Mouse (Mus musculus) hindbrain, embryonic 15.5 days (tissue): ENCODE measurements around the gene Olfr159. TPM values are rescaled to one million over a fixed set of nuclear protein-coding genes. Genes with fewer than 3 reads are reported as not detected.

ENCODE experiments used
- ATAC-seq: fragments of 200-750 bp; cut with Nextera tagmentation; 2 replicates; pipeline ENCODE4 v1.8.0; 2017; ENCODE audit warnings: low read depth, moderate number of reproducible peaks, moderate TSS enrichment; ENCODE audit not compliant: low FRiP score
- H3K27ac ChIP-seq: fragments of 300-500 bp; sonication (generic); replicated peaks from 2 replicates; pipeline ENCODE4 v1.5.1; 2015; ENCODE audit warnings: mild to moderate bottlenecking, inconsistent platforms
- H3K27me3 ChIP-seq: fragments of 300-500 bp; sonication (generic); 2 replicates; pipeline ENCODE4 v1.6.1; 2015; ENCODE audit warnings: control low read depth, inconsistent platforms
- H3K36me3 ChIP-seq: fragments of 300-500 bp; sonication (generic); 2 replicates; pipeline ENCODE4 v1.6.1; 2015; ENCODE audit warnings: control low read depth, inconsistent platforms
- H3K4me1 ChIP-seq: fragments of 300-500 bp; sonication (generic); replicated peaks from 2 replicates; pipeline ENCODE4 v1.6.1; 2015; ENCODE audit warnings: control low read depth, inconsistent platforms
- H3K4me2 ChIP-seq: fragments of 300-500 bp; sonication (generic); 2 replicates; pipeline ENCODE4 v1.6.1; 2015; ENCODE audit warnings: moderate library complexity, mild to moderate bottlenecking, inconsistent platforms
- H3K4me3 ChIP-seq: fragments of 300-500 bp; sonication (generic); 2 replicates; pipeline ENCODE4 v1.5.1; 2015; ENCODE audit warnings: mild to moderate bottlenecking, inconsistent platforms
- H3K9ac ChIP-seq: fragments of 300-500 bp; sonication (generic); 2 replicates; pipeline ENCODE4 v1.6.1; 2015; ENCODE audit warnings: inconsistent platforms
- H3K9me3 ChIP-seq: fragments of 300-500 bp; sonication (generic); 2 replicates; pipeline ENCODE4 v1.6.1; 2016; ENCODE audit warnings: control low read depth, inconsistent platforms
- WGBS: fragments of 180-500 bp; shearing (Covaris S2); methylation state at CpG from one replicate; pipeline ENCODE4 v1.1.7; 2015; 5-methylcytosine and 5-hydroxymethylcytosine counted together
- polyA plus RNA-seq: library from polyadenylated mRNA; unstranded; fragments of >200 nt; fragmentation: Nextera tagmentation; extraction: Ambion mirVana; gene quantifications from 2 replicates; pipeline ENCODE4 v1.2.1, GENCODE M21; 2015

Olfr159 gene
- polyA plus RNA-seq, 1 experiment from 2014 or later, result not detected

DNA sequence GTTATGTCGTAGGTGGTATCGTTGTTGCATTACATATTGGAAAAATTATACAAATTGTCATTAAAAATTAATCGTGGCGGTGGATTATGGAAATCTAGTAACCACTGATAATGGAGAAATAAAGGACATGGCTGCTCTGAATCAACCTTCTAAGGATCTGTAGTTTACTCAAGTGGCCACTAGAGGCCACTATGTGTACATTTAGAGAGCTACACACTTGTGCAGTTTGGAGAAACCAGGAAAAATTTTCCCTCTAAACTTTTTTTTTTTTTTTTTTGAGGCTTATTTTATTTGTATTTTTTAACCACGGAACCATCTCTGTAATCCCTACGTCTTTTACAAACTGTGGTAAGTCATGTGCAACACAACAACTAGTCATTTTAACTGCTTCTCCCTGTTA is 25.6 kb downstream of the Olfr159 start:
- ATAC-seq, result no peak
- WGBS, result 15% methylated on average over 6 of the region's 6 CpGs

DNA sequence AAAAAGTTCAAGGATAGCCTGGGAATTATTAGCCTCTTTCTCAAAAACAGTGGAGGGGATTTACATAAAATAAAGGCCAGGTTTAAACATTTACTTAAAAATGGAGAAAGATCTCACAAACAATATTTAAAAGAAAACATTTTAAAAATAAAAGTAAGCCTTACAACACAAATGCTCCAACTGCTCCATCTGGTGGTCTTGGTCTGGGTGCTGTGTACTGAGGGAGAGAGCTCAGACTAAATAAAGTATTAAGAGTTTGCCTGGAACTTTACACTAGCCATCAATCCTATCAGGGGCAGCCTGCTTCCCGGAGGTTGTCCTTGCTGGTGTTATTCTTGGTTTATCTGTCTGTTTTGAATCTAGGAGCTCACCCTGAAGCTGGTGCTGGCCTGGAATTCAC is 27.7 kb downstream of the Olfr159 start:
- no peak for ATAC-seq
- 66% methylated on average over 1 of the region's 1 CpGs for WGBS
- H3K9me3 ChIP-seq, result no peaks in the 10 kb centered on the region

More for the DNA sequence above, 25.6 kb downstream of the Olfr159 start:
- H3K4me1 ChIP-seq, result no peaks in the 10 kb centered on the region
- H3K9ac ChIP-seq, result no peak overlapping the region
- H3K4me3 ChIP-seq, result no peak overlapping the region
- H3K36me3 ChIP-seq, result no peaks in the 10 kb centered on the region
- no peak overlapping the region for H3K4me2 ChIP-seq
- H3K27me3 ChIP-seq, result no peaks in the 10 kb centered on the region
- H3K9me3 ChIP-seq, result no peaks in the 10 kb centered on the region
- H3K27ac ChIP-seq, result no peak overlapping the region

DNA sequence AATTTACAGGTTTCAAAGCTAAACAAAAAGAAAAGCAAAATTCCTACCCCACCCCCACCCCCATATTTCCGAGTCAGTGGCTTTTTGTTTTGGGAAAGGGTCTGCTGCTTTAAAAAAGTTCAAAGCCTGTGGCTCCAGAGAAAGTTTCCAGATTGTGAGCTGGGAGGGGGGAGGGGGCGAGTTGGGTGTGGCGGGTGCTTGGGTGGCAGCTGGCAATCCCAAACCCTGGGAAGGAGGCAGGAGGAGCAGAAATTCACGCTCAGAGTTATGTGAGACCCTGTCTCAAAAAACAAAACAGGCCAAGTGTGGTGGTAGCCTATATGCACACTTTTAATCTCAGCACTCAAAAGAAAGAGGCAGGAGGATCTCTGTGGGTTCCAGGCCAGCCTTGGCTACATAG is 28.2 kb downstream of the Olfr159 start:
- WGBS, result 29% methylated on average over 4 of the region's 4 CpGs
- Histone ChIP-seq H3K27ac (no peak overlapping the region), H3K4me3 (no peak overlapping the region), H3K9me3 (no peaks in the 10 kb centered on the region), H3K27me3 (no peaks in the 10 kb centered on the region), H3K4me1 (no peaks in the 10 kb centered on the region), H3K4me2 (no peak overlapping the region), H3K36me3 (no peaks in the 10 kb centered on the region), H3K9ac (no peak overlapping the region)
- no peak for ATAC-seq

More for the DNA sequence above, 27.7 kb downstream of the Olfr159 start:
- H3K4me3 ChIP-seq, result no peak overlapping the region
- no peak overlapping the region for H3K27ac ChIP-seq
- no peaks in the 10 kb centered on the region for H3K27me3 ChIP-seq
- no peaks in the 10 kb centered on the region for H3K36me3 ChIP-seq
- H3K9ac ChIP-seq, result no peak overlapping the region
- H3K4me1 ChIP-seq, result no peaks in the 10 kb centered on the region
- H3K4me2 ChIP-seq, result no peak overlapping the region

DNA sequence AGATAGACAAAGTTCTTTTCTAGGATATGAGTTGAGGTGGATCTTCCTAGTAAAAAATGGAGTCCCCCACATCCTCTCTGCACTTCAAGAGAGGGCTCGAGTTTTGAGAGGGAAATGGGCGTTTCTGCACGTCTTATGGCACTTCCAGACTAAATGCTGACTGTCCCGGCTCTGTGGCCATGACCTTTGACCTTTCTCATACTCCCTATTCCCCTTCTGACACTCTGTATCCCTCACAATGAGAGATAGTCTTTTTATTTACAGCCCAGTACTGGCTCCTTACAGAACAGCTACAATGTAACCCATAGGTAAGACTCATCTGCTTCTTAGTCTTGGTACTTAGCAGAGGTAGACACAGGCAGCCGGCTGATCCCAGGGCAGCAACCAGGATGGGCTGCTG is 29.3 kb downstream of the Olfr159 start:
- Histone ChIP-seq H3K27ac (no peak overlapping the region), H3K9me3 (no peaks in the 10 kb centered on the region), H3K27me3 (no peaks in the 10 kb centered on the region), H3K9ac (no peak overlapping the region), H3K36me3 (no peaks in the 10 kb centered on the region), H3K4me1 (no peaks in the 10 kb centered on the region), H3K4me3 (no peak overlapping the region), H3K4me2 (no peak overlapping the region)
- WGBS, result 65% methylated on average over 5 of the region's 5 CpGs
- ATAC-seq, result no peak

DNA sequence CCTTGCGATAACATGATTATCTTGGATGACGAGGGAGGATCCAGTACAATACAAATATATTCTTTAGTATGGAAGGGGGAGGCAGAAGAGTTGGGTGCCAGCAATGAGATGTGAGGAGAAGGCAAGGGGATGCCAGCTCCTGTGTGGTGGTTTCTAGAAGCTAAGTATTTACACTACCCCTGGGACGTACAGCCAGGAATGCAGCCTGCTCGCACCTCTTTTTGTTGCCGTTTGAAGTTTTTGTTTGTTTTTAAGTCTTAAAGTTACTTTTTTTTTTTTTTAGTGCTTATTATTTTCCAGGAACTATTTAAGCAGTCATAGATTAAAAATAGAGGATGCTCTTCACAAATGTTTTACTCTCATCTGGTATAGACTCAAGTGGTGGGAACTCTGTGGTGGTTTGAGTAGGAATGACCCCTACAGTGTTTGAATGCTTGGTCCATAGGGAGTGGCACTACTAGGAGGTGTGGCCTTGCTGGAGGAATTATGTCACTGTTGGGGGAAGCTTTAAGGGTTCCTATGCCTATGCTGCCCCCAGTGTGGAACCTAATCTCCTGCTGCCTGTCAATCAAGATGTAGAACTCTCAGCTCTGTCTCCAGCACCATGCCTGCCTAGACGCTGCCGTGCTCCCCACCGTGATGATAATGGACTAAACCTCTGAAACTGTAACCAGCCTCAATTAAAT is 31.7 kb downstream of the Olfr159 start:
- no peaks in the 10 kb centered on the region for H3K4me1 ChIP-seq
- no peak overlapping the region for H3K4me3 ChIP-seq
- H3K9ac ChIP-seq, result no peak overlapping the region
- no peaks in the 10 kb centered on the region for H3K36me3 ChIP-seq
- whole genome bisulfite sequencing, result 76% methylated on average over 8 of the region's 8 CpGs
- H3K27me3 ChIP-seq, result no peaks in the 10 kb centered on the region
- H3K27ac ChIP-seq, result no peak overlapping the region
- H3K4me2 ChIP-seq, result no peak overlapping the region
- ATAC-seq, result no peak
- H3K9me3 ChIP-seq, result no peaks in the 10 kb centered on the region

DNA sequence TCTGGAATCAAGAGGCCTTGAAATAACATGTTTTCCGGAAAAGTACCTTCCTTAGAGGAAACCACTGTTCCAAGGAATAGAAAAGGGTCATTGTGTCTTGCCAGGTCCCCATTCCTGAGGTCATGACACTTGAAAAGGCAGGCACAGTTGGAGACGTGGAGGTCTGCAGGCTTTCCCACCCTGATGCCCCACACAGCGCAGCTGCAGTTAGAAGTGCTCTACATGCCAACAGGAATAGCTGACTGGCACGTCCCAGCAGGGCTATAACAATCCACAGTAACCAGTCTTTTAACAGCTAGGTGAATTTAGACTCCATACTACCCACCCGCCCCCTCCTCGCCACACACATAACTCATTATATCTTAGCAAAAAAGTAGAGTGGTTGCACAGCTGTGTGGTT is 33.7 kb downstream of the Olfr159 start:
- no peaks in the 10 kb centered on the region for H3K9me3 ChIP-seq
- H3K36me3 ChIP-seq, result no peaks in the 10 kb centered on the region
- no peak for ATAC-seq

DNA sequence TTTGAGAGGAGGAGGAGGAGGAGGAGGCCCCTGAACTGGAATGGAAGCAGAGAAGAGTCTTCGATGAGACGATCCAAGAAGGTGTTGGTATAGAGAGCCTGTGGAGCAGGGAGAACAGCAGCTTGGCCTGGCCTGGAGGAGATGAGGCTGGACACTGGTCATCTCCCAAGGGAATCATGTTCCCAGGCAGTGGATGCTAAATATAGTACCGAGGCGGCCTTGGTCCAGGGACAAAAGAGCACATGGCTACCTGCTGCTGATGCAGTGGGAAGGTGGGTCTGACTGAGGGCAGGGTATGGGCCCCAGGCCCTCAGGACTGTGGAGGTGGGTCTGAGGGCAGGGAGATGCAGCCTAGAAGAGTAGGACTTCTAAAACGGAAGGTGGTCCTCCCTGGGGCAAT is 37.6 kb downstream of the Olfr159 start:
- Histone ChIP-seq H3K4me2 (no peak overlapping the region), H3K27ac (no peak overlapping the region), H3K4me1 (no peaks in the 10 kb centered on the region), H3K9ac (no peak overlapping the region), H3K4me3 (no peak overlapping the region), H3K36me3 (no peaks in the 10 kb centered on the region), H3K9me3 (no peaks in the 10 kb centered on the region), H3K27me3 (no peaks in the 10 kb centered on the region)
- no peak for ATAC-seq
- 87% methylated on average over 5 of the region's 5 CpGs for WGBS

More for the DNA sequence above, 33.7 kb downstream of the Olfr159 start:
- Histone ChIP-seq H3K4me2 (no peak overlapping the region), H3K27ac (no peak overlapping the region), H3K9ac (no peak overlapping the region), H3K27me3 (no peaks in the 10 kb centered on the region), H3K4me3 (no peak overlapping the region), H3K4me1 (no peaks in the 10 kb centered on the region)
- WGBS, result 58% methylated on average over 6 of the region's 6 CpGs

DNA sequence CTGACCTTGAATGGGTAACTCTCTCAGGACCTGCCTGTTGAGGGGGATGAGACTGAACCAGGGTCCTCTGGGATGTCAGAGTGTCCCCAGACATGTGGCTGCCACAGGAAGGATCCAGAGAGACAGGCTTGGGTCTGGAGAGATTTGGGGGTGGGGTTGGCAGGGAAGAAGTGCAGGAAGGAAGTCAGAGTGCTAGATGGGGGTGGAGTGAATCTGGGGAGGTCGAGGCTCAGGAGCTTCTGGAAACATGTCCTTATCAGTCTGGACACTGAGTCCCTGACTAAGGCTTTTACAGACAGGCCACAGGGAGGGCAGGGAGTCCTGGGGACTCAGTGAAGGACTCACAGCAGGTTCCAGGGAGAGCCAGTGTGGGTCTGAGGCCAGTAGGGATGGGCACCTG is 38.6 kb downstream of the Olfr159 start:
- 43% methylated on average over 1 of the region's 1 CpGs for WGBS
- H3K4me1 ChIP-seq, result no peaks in the 10 kb centered on the region
- no peak overlapping the region for H3K4me2 ChIP-seq

DNA sequence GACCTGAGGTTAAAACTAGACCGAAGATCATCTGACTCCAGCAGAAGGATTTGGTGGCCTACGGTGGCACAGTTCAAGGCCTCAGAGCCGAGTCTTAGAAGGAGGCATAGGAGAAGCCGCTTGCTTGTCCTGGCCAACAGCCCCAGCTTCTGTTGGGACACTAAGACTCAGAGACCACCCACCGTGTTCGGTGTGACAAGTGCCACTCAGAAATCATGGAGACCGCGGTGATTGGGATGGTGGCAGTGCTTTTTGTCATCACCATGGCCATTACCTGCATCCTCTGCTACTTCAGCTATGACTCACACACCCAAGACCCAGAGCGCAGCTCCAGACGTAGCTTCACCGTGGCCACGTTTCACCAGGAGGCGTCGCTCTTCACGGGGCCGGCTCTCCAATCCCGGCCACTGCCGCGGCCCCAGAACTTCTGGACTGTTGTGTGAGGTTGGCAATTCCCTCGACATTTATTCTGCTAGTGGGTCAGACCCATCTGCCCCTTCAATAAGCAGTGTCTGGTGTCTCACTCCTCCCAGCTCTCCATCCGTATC is 40.0 kb downstream of the Olfr159 start:
- WGBS, result 80% methylated on average over 21 of the region's 21 CpGs
- Histone ChIP-seq H3K27ac (no peak overlapping the region), H3K9me3 (no peaks in the 10 kb centered on the region), H3K27me3 (no peaks in the 10 kb centered on the region), H3K4me2 (no peak overlapping the region), H3K4me1 (no peaks in the 10 kb centered on the region), H3K36me3 (no peaks in the 10 kb centered on the region), H3K9ac (no peak overlapping the region), H3K4me3 (no peak overlapping the region)
- ATAC-seq, result no peak

More for the DNA sequence above, 38.6 kb downstream of the Olfr159 start:
- Histone ChIP-seq H3K27me3 (no peaks in the 10 kb centered on the region), H3K4me3 (no peak overlapping the region), H3K9me3 (no peaks in the 10 kb centered on the region), H3K27ac (no peak overlapping the region), H3K36me3 (no peaks in the 10 kb centered on the region), H3K9ac (no peak overlapping the region)
- ATAC-seq, result no peak

DNA sequence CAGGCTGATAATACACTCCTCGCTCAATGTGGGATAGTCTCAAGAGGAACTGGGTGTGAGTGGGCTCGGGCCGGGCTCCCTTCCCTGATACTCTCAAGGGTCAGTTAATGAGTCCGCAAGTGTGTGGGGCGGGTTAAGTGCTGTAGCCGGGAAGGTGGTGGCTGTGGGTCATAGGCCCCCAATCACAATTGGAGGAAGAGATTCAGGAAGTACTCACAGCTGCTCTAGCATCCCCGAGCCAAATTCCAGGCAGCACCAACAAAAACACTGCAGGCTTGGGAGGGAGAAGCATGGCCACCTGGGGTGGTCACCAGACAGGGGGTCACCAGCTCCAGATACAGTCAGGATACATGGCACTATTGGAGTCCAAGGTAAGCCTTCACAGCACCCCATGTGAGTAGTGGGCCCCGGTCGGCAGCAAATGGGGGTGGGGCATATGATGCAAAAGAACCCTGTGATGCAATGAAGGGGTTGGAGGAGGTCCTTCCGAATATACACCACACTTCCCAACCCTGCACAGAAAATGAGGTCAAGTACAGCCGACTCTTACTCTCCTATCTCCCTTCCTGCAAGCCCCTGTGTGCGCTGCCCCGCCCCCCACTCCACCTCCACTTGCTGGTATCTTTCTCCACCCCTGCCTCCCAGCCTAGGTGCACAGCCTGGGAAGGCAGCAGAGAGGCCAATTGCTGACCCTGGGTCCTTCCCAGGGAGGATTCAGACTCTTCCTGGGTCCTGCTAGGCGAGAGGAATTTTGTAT is 40.8 kb downstream of the Olfr159 start, which contains the start of gene Spaar:
Gene Spaar, plus strand, starts transcription at position 241 of the 757 bp plus-strand sequence.
- no peaks in the 10 kb centered on the region for H3K36me3 ChIP-seq
- no peak within 1 kb of the TSS for H3K4me2 ChIP-seq
- H3K9ac ChIP-seq, result no peak within 1 kb of the TSS
- no peaks in the 10 kb centered on the region for H3K27me3 ChIP-seq
- no peak within 1 kb of the TSS for H3K27ac ChIP-seq
- no peak within 1 kb of the TSS for H3K4me3 ChIP-seq
- no peaks in the 10 kb centered on the region for H3K9me3 ChIP-seq
- H3K4me1 ChIP-seq, result no peaks in the 10 kb centered on the region
- WGBS, result 71% methylated on average over 14 of the region's 14 CpGs
- no peak for ATAC-seq

DNA sequence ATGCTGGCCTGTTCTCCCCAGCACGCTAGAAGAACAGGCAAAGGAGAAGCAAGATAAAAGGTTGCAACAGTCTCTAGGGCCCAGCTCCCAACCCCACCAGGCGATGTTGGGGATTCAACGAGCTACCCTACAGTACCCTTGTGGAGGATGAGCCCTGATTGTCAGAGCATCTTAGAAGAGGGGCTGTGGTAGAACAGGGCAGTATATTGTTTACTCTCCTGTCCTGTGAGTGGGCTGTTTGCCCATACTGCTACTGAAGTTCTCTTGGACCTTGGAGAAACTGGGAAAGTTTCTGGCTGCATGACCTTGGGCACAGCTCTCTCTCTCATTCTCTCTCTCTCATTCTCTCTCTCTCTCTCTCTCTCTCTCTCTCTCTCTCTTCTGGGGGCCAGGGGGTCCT is 41.7 kb downstream of the Olfr159 start:
- ATAC-seq, result no peak
- H3K9ac ChIP-seq, result no peak overlapping the region
- no peak overlapping the region for H3K4me3 ChIP-seq
- H3K4me1 ChIP-seq, result no peaks in the 10 kb centered on the region
- no peaks in the 10 kb centered on the region for H3K27me3 ChIP-seq
- H3K9me3 ChIP-seq, result no peaks in the 10 kb centered on the region
- no peak overlapping the region for H3K27ac ChIP-seq
- no peak overlapping the region for H3K4me2 ChIP-seq
- WGBS, result 89% methylated on average over 3 of the region's 3 CpGs
- H3K36me3 ChIP-seq, result no peaks in the 10 kb centered on the region

DNA sequence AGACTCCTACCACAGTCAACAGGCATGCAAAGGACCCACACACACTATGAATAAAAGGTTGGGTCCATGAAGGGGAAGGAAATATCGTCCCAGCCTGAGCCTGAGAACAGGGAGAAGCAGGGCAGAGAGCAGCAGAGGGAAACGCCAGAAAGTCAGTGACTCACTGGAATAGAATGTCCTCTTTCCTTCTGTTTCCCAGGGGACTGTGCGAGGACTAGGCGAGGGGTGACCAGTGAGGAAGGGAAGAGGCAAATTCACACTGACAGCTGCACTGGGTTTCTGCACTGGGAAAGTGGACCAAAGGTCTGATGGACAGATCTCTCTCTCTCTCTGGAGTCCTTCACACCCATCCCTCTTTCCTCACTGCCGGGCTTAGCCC is 42.2 kb downstream of the Olfr159 start:
- WGBS, result 61% methylated on average over 3 of the region's 5 CpGs
- Histone ChIP-seq H3K27ac (no peak overlapping the region), H3K4me1 (no peaks in the 10 kb centered on the region), H3K36me3 (no peaks in the 10 kb centered on the region), H3K9ac (no peak overlapping the region), H3K9me3 (no peaks in the 10 kb centered on the region), H3K4me2 (no peak overlapping the region), H3K27me3 (no peaks in the 10 kb centered on the region), H3K4me3 (no peak overlapping the region)
- no peak for ATAC-seq
